Comparison of ENCODE assay signal across 22 mouse cellular contexts in the genomic region with DNA sequence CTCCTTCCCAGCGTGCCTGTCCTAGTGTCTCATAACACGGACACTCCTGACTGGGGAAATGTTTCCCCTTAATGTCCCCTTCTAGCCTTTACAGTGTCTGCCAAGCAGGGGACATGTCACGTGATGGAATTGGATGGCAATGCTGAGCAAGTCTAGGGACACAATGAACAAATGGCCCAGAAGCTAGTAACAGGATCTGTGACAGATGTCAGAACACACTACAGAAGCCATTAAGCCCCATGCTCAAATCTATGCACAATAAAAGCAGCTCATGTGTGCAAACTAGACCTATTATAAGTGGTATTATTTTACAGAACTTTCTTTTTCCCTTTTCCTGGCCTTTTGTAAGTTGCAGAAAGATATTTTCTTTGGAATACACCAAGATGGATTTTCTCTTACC.
DNase-seq lines count a peak whose midpoint lies in the region; ATAC-seq and TF ChIP-seq lines count a peak whose summit lies in the region.
"Had no signal": no experiment of that assay in that cellular context is flagged by ENCODE, and none has a peak within 500 bp of the region (broad histone marks: within the 10 kb centered on the region; RNA-seq: fewer than 3 reads in every experiment).

No protein-coding gene starts in this region.

- ATAC-seq in hindbrain, embryonic 13.5 days (ENCODE audit: low FRiP score) = peak; percentile 49; the same call in 1 of the 2 replicates
- no peak for ATAC-seq in hindbrain, embryonic 16.5 days
- peak; percentile 69; the same call in 1 of the 2 replicates for ATAC-seq in neural tube, embryonic 15.5 days (ENCODE audit: low FRiP score)
- ATAC-seq: forebrain, embryonic 13.5 days; forebrain, postnatal 0 days had no signal

- no peaks in the 10 kb centered on the region for H3K9me3 ChIP-seq in hindbrain, embryonic 13.5 days
- H3K9me3 ChIP-seq in hindbrain, embryonic 16.5 days (ENCODE audit: control insufficient read depth, low read length) = no peaks in the 10 kb centered on the region
- no peaks in the 10 kb centered on the region for H3K9me3 ChIP-seq in neural tube, embryonic 15.5 days (replicated peaks)
- H3K9me3 ChIP-seq: embryonic facial prominence, embryonic 12.5 days; forebrain, embryonic 13.5 days; heart, embryonic 15.5 days had no signal

- no peak overlapping the region for H3K4me2 ChIP-seq in hindbrain, embryonic 13.5 days
- H3K4me2 ChIP-seq in hindbrain, embryonic 16.5 days (ENCODE audit: low read length) = no peak overlapping the region
- H3K4me2 ChIP-seq in neural tube, embryonic 15.5 days = no peak overlapping the region
- H3K4me2 ChIP-seq: embryonic facial prominence, embryonic 12.5 days; forebrain, embryonic 13.5 days; heart, embryonic 11.5 days; heart, embryonic 15.5 days; hindbrain, embryonic 14.5 days had no signal

- DNase-seq in layer of hippocampus, postnatal 14 days (ENCODE audit: low spot score in 2 of 2) = peak; percentile 11 to 31
- no peak for DNase-seq in layer of hippocampus, adult 2 months (ENCODE audit: low spot score in 2 of 2)
- peak; percentile 6 for DNase-seq in retina, postnatal 1 day
- DNase-seq in retina, embryonic 14.5 days (ENCODE audit: low spot score) = no peak
- DNase-seq in adrenal gland, postnatal 10 days = no peak
- DNase-seq: adrenal gland, adult 8-10 months; cerebellum, adult 11 months; cerebellum, adult 8-10 months; cerebellum, postnatal 14 days; forebrain, postnatal 0 days; gastrocnemius, postnatal 14 days; heart, adult 2 months; heart, postnatal 14 days had no signal

- no peak for TF ChIP-seq CTCF in layer of hippocampus, adult 2 months (conservative IDR thresholded peaks at IDR 0.05)

- no peaks in the 10 kb centered on the region for H3K27me3 ChIP-seq in hindbrain, embryonic 13.5 days
- no peaks in the 10 kb centered on the region for H3K27me3 ChIP-seq in hindbrain, embryonic 16.5 days (replicated peaks; ENCODE audit: control insufficient read depth, insufficient read depth, low read length)
- H3K27me3 ChIP-seq in neural tube, embryonic 15.5 days (replicated peaks) = no peaks in the 10 kb centered on the region
- H3K27me3 ChIP-seq: CH12.LX; embryonic facial prominence, embryonic 12.5 days; forebrain, embryonic 13.5 days; heart, embryonic 15.5 days had no signal

- no peaks in the 10 kb centered on the region for H3K36me3 ChIP-seq in hindbrain, embryonic 13.5 days
- H3K36me3 ChIP-seq in hindbrain, embryonic 16.5 days (ENCODE audit: control insufficient read depth, insufficient read depth, low read length) = no peaks in the 10 kb centered on the region
- no peaks in the 10 kb centered on the region for H3K36me3 ChIP-seq in neural tube, embryonic 15.5 days
- H3K36me3 ChIP-seq: embryonic facial prominence, embryonic 12.5 days; heart, embryonic 15.5 days had no signal

- 87% methylated on average over 3 of the region's 3 CpGs for WGBS in hindbrain, embryonic 13.5 days
- WGBS in hindbrain, embryonic 16.5 days = 82% methylated on average over 3 of the region's 3 CpGs
- WGBS in neural tube, embryonic 15.5 days = 71% methylated on average over 3 of the region's 3 CpGs

- H3K27ac ChIP-seq in hindbrain, embryonic 13.5 days = no peak overlapping the region
- no peak overlapping the region for H3K27ac ChIP-seq in hindbrain, embryonic 16.5 days (ENCODE audit: low read depth, low read length)
- no peak overlapping the region for H3K27ac ChIP-seq in layer of hippocampus, adult 2 months
- H3K27ac ChIP-seq in neural tube, embryonic 15.5 days (replicated peaks) = 0 out of 2 replicates have a peak overlapping the region, but pooled peaks have one; percentile 4
- H3K27ac ChIP-seq: embryonic facial prominence, embryonic 12.5 days; forebrain, embryonic 13.5 days; heart, adult 2 months; heart, embryonic 15.5 days; hindbrain, embryonic 14.5 days had no signal

- H3K4me3 ChIP-seq in hindbrain, embryonic 13.5 days = no peak overlapping the region
- no peak overlapping the region for H3K4me3 ChIP-seq in hindbrain, embryonic 16.5 days (ENCODE audit: low read length)
- no peak overlapping the region for H3K4me3 ChIP-seq in layer of hippocampus, adult 2 months
- no peak overlapping the region for H3K4me3 ChIP-seq in neural tube, embryonic 15.5 days (replicated peaks)
- H3K4me3 ChIP-seq: embryonic facial prominence, embryonic 12.5 days; forebrain, embryonic 13.5 days; heart, adult 2 months; heart, embryonic 15.5 days had no signal

- peaks cover 8% of the 10 kb centered on the region for H3K4me1 ChIP-seq in hindbrain, embryonic 13.5 days (replicated peaks)
- H3K4me1 ChIP-seq in hindbrain, embryonic 16.5 days (ENCODE audit: control insufficient read depth, insufficient read depth, low read depth, low read length) = peaks cover 3% of the 10 kb centered on the region; the same call in 1 of the 2 replicates
- peaks cover 10% of the 10 kb centered on the region; the same call in 1 of the 2 replicates for H3K4me1 ChIP-seq in neural tube, embryonic 15.5 days
- H3K4me1 ChIP-seq: embryonic facial prominence, embryonic 12.5 days; forebrain, embryonic 13.5 days; heart, embryonic 15.5 days had no signal

- no peak overlapping the region for H3K9ac ChIP-seq in hindbrain, embryonic 13.5 days
- H3K9ac ChIP-seq in hindbrain, embryonic 16.5 days (ENCODE audit: low read depth, low read length) = no peak overlapping the region
- no peak overlapping the region for H3K9ac ChIP-seq in neural tube, embryonic 15.5 days (replicated peaks)
- H3K9ac ChIP-seq: embryonic facial prominence, embryonic 12.5 days; forebrain, embryonic 13.5 days; forebrain, postnatal 0 days; heart, embryonic 15.5 days; hindbrain, embryonic 14.5 days had no signal

Comparison
In these comparisons a context has a peak if more than half of its experiments do, and no peak if none do; other contexts are left out.
1. DNase-seq: peak in layer of hippocampus, postnatal 14 days (2 of 2) and retina, postnatal 1 day (single experiment); none in layer of hippocampus, adult 2 months (0 of 2), retina, embryonic 14.5 days (single experiment) and adrenal gland, postnatal 10 days (single experiment).